Mouse (Mus musculus) intestine, postnatal 0 days (tissue): ENCODE results near the gene Farp2. TPM values are rescaled to one million over a fixed set of nuclear protein-coding genes. Genes with fewer than 3 reads are reported as not detected.
A peak's percentile ranks its signal among the peaks of the same experiment; 100 is the strongest.
"Not testable (repeated sequence)": the region's sequence is repeated elsewhere in the genome, so short reads cannot be mapped to it uniquely, and the experiment has no call there.

Experiments used
- ATAC-seq: fragments of 200-750 bp; cut with Nextera tagmentation; 2 replicates; pipeline ENCODE4 v1.8.0; 2017; ENCODE audit warnings: mild to moderate bottlenecking, moderate TSS enrichment, moderate library complexity
- H3K27ac ChIP-seq: fragments of 300-500 bp; sonication (generic); 2 replicates; pipeline ENCODE4 v1.5.1; 2014; ENCODE audit warnings: mild to moderate bottlenecking, low read depth, low read length, moderate library complexity
- H3K27me3 ChIP-seq: fragments of 300-500 bp; sonication (generic); replicated peaks from 2 replicates; pipeline ENCODE4 v1.6.1; 2014; ENCODE audit warnings: low read length, mixed read lengths; ENCODE audit not compliant: control insufficient read depth, insufficient read depth
- H3K36me3 ChIP-seq: fragments of 300-500 bp; sonication (generic); 2 replicates; pipeline ENCODE4 v1.6.1; 2014; ENCODE audit warnings: mild to moderate bottlenecking, moderate library complexity; ENCODE audit not compliant: control insufficient read depth, insufficient read depth
- H3K4me1 ChIP-seq: fragments of 300-500 bp; sonication (generic); replicated peaks from 2 replicates; pipeline ENCODE4 v1.6.1; 2014; ENCODE audit warnings: antibody characterized with exemption, low read length, mixed read lengths; ENCODE audit not compliant: control insufficient read depth, insufficient read depth
- H3K4me2 ChIP-seq: fragments of 300-500 bp; sonication (generic); replicated peaks from 2 replicates; pipeline ENCODE4 v1.6.1; 2014; ENCODE audit warnings: low read depth, mild to moderate bottlenecking, moderate library complexity
- H3K4me3 ChIP-seq: fragments of 300-500 bp; sonication (generic); 2 replicates; pipeline ENCODE4 v1.5.1; 2014; ENCODE audit warnings: low read depth, low read length
- H3K9ac ChIP-seq: fragments of 300-500 bp; sonication (generic); 2 replicates; pipeline ENCODE4 v1.6.1; 2014; ENCODE audit warnings: mild to moderate bottlenecking, low read depth, low read length
- H3K9me3 ChIP-seq: fragments of 300-500 bp; sonication (generic); 2 replicates; pipeline ENCODE4 v1.6.1; 2016; ENCODE audit warnings: mixed run types; ENCODE audit not compliant: control insufficient read depth
- CTCF ChIP-seq: sonication (generic); IDR thresholded peaks from 2 replicates; pipeline ENCODE4 v1.5.1; 2016; ENCODE audit warnings: low read depth, mild to moderate bottlenecking, control low read depth, antibody characterized with exemption, moderate library complexity
- WGBS: fragments of 180-500 bp; shearing (Covaris S2); extraction: QIAGEN DNeasy Blood & Tissue Kit; methylation state at CpG from one replicate; pipeline ENCODE4 v1.1.7; 2014; 5-methylcytosine and 5-hydroxymethylcytosine counted together
- polyA plus RNA-seq: library from polyadenylated mRNA; unstranded; fragments of >200 nt; fragmentation: Nextera tagmentation; extraction: Ambion mirVana; gene quantifications from 2 replicates; pipeline ENCODE4 v1.2.1, GENCODE M21; 2015

Gene Farp2
- polyA plus RNA-seq, 1 experiment from 2014 or later: 5.3 TPM

DNA sequence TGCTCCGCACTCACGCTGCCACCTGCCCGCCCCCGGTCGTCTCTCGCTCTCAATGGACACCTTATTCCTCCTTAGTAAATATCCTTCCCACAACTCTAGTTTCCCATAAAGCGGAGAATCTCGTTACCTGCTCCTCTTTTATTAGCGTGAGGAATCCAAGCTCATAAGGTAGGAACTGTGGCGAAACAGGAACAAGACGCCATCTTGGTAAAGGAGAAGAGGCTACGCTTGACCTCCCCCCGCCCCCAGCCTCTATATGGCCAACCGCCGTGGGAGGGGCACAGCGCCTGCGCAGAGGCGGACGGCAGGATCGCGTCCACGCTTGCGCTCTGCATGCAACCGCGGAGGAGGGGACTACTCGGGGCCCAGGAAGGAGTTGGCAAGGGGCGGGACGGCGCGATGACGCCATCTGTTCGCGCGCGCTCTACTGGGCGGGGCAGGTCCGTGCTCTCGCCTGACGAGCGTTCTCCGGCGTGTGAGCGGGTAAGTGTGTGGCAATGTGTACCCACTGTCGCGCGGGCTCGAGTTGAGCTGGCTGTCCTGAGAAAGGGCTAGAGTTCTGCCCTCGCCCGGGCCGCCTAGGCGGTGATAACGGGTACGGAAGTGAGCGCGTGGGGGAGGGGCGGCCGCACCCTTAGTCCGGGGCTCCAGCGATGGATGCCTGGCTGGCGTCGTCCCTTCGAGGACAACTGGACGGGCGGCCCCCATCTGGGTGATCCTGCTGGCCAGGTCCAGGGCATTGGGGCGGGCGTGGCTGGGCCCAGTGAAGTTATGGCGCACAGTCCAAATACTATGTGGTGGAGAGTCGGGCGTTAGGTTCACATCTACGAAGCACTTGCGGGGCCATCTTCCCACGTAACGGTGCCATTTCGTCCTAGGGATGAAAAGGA lies 33.0 kb upstream of the Farp2 start, which contains the start of gene Hdlbp:
Gene Hdlbp, minus strand, starts transcription at position 230 of the 890 bp plus-strand sequence.
- H3K9me3 ChIP-seq: no peaks in the 10 kb centered on the region
- under 1% methylated on average over 72 of the region's 74 CpGs for WGBS
- no peaks in the 10 kb centered on the region for H3K36me3 ChIP-seq
- no peaks in the 10 kb centered on the region for H3K27me3 ChIP-seq
- TF ChIP-seq CTCF: no peak
- peak; percentile 94 for ATAC-seq
- peak within 1 kb of the TSS; percentile 88 for H3K9ac ChIP-seq
- peak within 1 kb of the TSS; percentile 95 for H3K27ac ChIP-seq
- H3K4me2 ChIP-seq: peak within 1 kb of the TSS; percentile 70
- H3K4me3 ChIP-seq: peak within 1 kb of the TSS; percentile 95
- H3K4me1 ChIP-seq: 0 out of 2 replicates have a peak, but pooled peaks cover 10% of the 10 kb centered on the region

DNA sequence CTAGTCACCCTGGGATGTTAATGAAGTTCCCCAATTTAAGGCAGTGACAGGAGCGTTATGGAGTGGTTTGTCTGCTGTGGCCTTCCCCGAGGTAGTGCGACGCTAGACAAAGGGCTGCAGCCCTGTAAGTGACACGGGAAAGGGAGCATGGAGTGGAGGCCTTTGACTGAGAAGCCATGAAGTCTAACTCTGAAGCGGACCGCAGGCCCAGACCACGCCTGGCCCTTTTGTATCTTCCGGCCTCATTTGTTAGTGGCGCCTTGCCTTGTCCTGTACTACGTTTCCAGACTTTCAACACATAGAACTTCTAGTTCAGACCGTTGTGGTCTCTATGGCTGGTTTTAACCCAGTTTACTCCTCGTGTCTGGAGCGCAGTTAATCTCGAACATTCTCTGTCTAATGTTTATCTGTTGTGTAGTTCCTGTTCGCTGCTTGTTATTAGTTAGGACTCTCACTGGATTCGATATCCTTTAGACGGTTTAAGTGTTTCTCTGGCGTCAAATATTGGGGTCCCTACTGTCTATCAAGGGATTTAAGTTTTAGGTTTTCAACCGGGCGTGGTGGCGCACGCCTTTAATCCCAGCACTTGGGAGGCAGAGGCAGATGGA lies 32.3 kb upstream of the Farp2 start:
- peak overlapping the region; percentile 88 for H3K9ac ChIP-seq
- no peaks in the 10 kb centered on the region for H3K27me3 ChIP-seq
- H3K9me3 ChIP-seq: no peaks in the 10 kb centered on the region
- ATAC-seq: no peak
- peak overlapping the region; percentile 95 for H3K4me3 ChIP-seq
- no peak for TF ChIP-seq CTCF
- no peaks in the 10 kb centered on the region for H3K36me3 ChIP-seq
- 3% methylated on average over 23 of the region's 23 CpGs for WGBS
- 0 out of 2 replicates have a peak, but pooled peaks cover 10% of the 10 kb centered on the region for H3K4me1 ChIP-seq
- peak overlapping the region; percentile 70 for H3K4me2 ChIP-seq
- peak overlapping the region; percentile 95 for H3K27ac ChIP-seq

DNA sequence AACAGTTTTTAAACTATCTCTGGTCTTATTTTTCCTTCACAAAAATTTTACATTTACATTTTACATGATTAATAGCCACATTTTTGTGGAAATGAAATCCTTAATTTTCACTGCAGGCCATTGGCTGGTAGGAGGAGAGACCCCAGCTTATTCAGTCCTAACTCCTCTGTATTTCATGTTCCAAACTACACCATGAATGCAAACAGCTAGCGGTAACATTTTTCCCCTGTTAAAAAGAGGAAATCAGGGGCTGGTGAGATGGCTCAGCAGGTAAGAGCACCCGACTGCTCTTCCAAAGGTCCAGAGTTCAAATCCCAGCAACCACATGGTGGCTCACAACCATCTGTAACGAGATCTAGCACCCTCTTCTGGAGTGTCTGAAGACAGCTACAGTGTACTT lies 25.6 kb upstream of the Farp2 start:
- not testable (repeated sequence) for H3K9me3 ChIP-seq, H3K9ac ChIP-seq, H3K27ac ChIP-seq, H3K4me1 ChIP-seq, H3K4me2 ChIP-seq, H3K4me3 ChIP-seq, ATAC-seq, H3K27me3 ChIP-seq, H3K36me3 ChIP-seq
- WGBS: 77% methylated on average over 2 of the region's 3 CpGs

DNA sequence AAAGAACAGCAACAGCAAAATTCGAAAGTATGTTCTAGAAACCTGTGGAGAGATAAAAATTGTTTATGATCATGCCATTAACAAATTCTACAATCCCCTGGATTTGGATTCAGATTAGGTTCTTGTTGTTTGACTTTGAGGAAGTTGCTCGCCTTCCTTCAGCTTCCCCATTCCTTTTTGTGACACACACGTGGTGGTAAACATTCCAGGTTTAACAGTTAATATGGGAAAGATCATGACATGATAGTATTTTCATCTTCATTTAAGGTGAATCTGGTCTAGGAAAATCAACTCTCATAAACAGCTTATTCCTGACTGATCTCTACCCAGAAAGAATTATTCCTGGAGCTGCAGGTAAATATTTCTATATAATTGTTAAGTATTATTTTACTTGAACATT lies 16.6 kb upstream of the Farp2 start:
- Histone ChIP-seq H3K4me2 (no peak overlapping the region), H3K27me3 (no peaks in the 10 kb centered on the region), H3K9ac (no peak overlapping the region), H3K4me1 (no peaks in the 10 kb centered on the region), H3K27ac (no peak overlapping the region), H3K36me3 (peaks cover 40% of the 10 kb centered on the region), H3K4me3 (no peak overlapping the region), H3K9me3 (no peaks in the 10 kb centered on the region)
- no peak for TF ChIP-seq CTCF
- 73% methylated on average over 3 of the region's 3 CpGs for WGBS
- ATAC-seq: no peak

DNA sequence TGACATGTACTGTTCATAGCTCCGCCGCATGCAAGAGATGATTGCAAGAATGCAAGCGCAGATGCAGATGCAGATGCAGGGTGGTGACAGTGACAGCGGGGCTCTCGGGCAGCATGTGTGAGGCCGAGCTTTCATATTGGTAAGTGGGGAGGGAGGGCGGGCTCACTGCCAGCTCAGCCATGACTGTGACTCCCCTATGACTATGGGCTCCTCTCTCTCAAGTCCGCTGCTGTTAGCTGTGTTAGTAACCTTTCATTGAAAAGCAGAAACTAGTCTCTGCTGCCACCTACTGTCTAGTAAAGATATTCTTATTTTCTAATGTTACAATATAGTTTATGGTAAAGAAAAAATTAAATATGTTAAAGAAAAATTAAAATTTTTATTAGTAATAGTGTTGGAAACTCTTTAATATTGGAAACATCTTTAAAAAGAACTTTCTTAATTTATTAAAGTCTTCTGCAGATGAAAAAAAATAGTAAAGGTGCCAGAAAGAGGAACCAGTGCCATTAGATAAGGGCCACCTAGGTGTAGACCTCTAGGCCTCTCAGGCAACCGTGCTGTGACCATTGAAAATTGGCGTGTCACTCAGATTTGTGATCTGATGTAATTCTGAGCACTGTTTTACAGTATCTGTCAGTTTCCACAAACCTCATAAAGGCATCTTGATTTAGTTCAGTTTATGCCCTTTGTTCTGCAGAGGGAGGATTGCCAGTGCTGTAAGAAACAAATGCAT lies 4.8 kb upstream of the Farp2 start:
- no peak overlapping the region for H3K27ac ChIP-seq
- no peaks in the 10 kb centered on the region for H3K27me3 ChIP-seq
- no peaks in the 10 kb centered on the region for H3K9me3 ChIP-seq
- peaks cover 35% of the 10 kb centered on the region for H3K36me3 ChIP-seq
- no peak overlapping the region for H3K4me3 ChIP-seq
- 56% methylated on average over 10 of the region's 10 CpGs for WGBS
- ATAC-seq: no peak
- 0 out of 2 replicates have a peak, but pooled peaks cover 4% of the 10 kb centered on the region for H3K4me1 ChIP-seq
- peak; percentile 72 for TF ChIP-seq CTCF
- H3K4me2 ChIP-seq: no peak overlapping the region
- no peak overlapping the region for H3K9ac ChIP-seq

DNA sequence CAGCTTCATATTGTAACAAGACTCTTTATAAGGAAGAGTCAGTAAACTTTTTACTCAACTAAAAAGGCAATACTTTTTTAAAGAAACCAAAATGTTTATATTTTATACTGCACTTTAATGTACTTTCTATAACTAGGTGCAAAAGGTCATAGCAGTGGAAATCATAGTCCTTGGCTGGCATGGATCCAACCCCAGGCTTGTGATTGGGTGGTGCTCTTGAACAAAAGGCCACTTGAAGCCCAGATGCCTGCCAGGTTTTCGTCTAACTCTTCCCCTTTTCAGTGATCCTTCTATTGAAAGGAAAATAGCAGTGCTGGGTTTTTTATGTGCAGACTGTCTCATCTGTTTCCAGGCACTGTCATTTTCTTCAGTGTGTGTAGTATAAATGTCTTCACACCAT lies 3.3 kb upstream of the Farp2 start:
- not testable (repeated sequence) for H3K27me3 ChIP-seq, ATAC-seq, H3K9me3 ChIP-seq, H3K4me3 ChIP-seq, H3K4me1 ChIP-seq, H3K27ac ChIP-seq, H3K9ac ChIP-seq, H3K4me2 ChIP-seq
- peaks cover 24% of the 10 kb centered on the region for H3K36me3 ChIP-seq
- WGBS: 47% methylated on average over 1 of the region's 1 CpGs
